Mouse (Mus musculus): ENCODE results near the gene Crybg3. TPM values are rescaled to one million over a fixed set of nuclear protein-coding genes. Genes with fewer than 3 reads are reported as not detected.

The Crybg3 gene
- polyA plus RNA-seq, 1 experiment from 2014 or later = 6.0 TPM

DNA sequence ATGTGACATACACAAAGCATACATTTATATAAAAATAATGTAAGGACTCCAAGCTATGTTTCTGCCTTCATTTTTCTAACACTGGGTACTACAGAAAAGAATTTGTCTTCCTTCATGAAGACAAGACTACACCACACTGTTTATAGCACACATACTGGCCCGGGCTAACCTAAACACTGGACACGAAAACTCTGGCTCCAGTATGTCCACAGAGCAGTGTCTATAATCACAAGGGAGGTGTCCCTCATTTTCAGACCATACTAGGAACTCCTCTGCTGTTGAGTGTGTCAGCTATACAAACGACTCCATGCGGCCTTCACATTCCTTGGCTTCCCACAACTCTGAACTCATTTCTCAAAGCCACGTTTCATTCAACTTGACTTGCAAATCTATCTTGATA is 49.3 kb downstream of the Crybg3 start:
- no peaks in the 10 kb centered on the region for H3K36me3 ChIP-seq (ENCODE audit: control insufficient read depth, insufficient read depth, low read length)
- ATAC-seq (replicated peaks; ENCODE audit: low FRiP score) = no peak
- H3K4me2 ChIP-seq (ENCODE audit: low read depth, low read length, severe bottlenecking) = no peak overlapping the region
- H3K9ac ChIP-seq (ENCODE audit: low read length) = no peak overlapping the region
- WGBS = 89% methylated on average over 5 of the region's 5 CpGs
- no peaks in the 10 kb centered on the region for H3K4me1 ChIP-seq (replicated peaks; ENCODE audit: control insufficient read depth, insufficient read depth, low read length)
- no peaks in the 10 kb centered on the region for H3K27me3 ChIP-seq (ENCODE audit: control insufficient read depth, insufficient read depth, low read length)
- H3K4me3 ChIP-seq (ENCODE audit: low read depth, low read length) = no peak overlapping the region
- H3K9me3 ChIP-seq (ENCODE audit: control insufficient read depth, low read length) = no peaks in the 10 kb centered on the region
- no peak for DNase-seq (ENCODE audit: low spot score)
- no peak overlapping the region for H3K27ac ChIP-seq (ENCODE audit: low read depth, low read length)

DNA sequence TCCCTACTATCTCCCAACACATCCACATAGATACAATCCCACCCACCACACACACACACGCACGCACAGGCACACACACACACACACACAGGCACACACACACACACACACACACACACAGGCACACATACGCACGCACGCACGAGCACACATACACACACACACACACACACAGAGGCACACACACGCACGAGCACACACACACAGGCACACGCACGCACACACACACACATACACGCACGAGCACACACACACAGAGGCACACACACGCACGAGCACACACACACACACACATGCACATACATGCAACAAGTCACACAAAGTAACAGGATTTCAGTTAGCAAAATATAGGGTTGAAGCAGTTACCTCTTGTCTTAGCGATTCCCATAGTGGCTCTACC is 51.1 kb downstream of the Crybg3 start:
- WGBS = 89% methylated on average over 14 of the region's 15 CpGs
- no peak overlapping the region for H3K4me2 ChIP-seq (ENCODE audit: low read depth, low read length, severe bottlenecking)
- DNase-seq (ENCODE audit: low spot score) (no peak), ATAC-seq (replicated peaks; ENCODE audit: low FRiP score) (0 out of 2 replicates have a peak, but pooled peaks have one; percentile 61)
- H3K27ac ChIP-seq (ENCODE audit: low read depth, low read length) = no peak overlapping the region
- H3K9me3 ChIP-seq (ENCODE audit: control insufficient read depth, low read length) = no peaks in the 10 kb centered on the region
- no peak overlapping the region for H3K4me3 ChIP-seq (ENCODE audit: low read depth, low read length)
- no peaks in the 10 kb centered on the region for H3K27me3 ChIP-seq (ENCODE audit: control insufficient read depth, insufficient read depth, low read length)
- H3K4me1 ChIP-seq (replicated peaks; ENCODE audit: control insufficient read depth, insufficient read depth, low read length) = no peaks in the 10 kb centered on the region
- no peak overlapping the region for H3K9ac ChIP-seq (ENCODE audit: low read length)
- H3K36me3 ChIP-seq (ENCODE audit: control insufficient read depth, insufficient read depth, low read length) = no peaks in the 10 kb centered on the region

DNA sequence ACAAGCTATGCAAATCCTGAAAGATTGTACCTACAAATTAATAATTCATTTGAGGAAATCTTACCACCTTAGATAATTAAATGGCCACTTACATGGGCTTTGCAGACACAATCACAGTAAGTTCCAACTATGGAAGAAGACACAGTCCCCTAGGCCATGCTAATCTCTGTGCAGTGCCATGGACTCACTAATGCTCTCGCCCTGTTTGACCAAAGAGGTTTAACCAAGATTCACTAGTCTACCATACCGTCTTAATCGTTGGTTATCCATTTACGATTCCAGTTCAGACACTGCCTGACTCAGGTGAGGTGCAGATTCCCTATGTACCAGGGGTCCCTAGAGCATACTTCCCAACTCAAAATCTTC is 52.2 kb downstream of the Crybg3 start:
- H3K36me3 ChIP-seq (ENCODE audit: control insufficient read depth, insufficient read depth, low read length) = no peaks in the 10 kb centered on the region
- H3K27me3 ChIP-seq (ENCODE audit: control insufficient read depth, insufficient read depth, low read length) = no peaks in the 10 kb centered on the region
- no peak overlapping the region for H3K9ac ChIP-seq (ENCODE audit: low read length)
- ATAC-seq (replicated peaks; ENCODE audit: low FRiP score) (no peak), DNase-seq (ENCODE audit: low spot score) (no peak)
- H3K4me1 ChIP-seq (replicated peaks; ENCODE audit: control insufficient read depth, insufficient read depth, low read length) = no peaks in the 10 kb centered on the region
- H3K4me3 ChIP-seq (ENCODE audit: low read depth, low read length) = no peak overlapping the region
- 88% methylated on average over 4 of the region's 4 CpGs for WGBS
- no peaks in the 10 kb centered on the region for H3K9me3 ChIP-seq (ENCODE audit: control insufficient read depth, low read length)
- no peak overlapping the region for H3K27ac ChIP-seq (ENCODE audit: low read depth, low read length)
- H3K4me2 ChIP-seq (ENCODE audit: low read depth, low read length, severe bottlenecking) = no peak overlapping the region

DNA sequence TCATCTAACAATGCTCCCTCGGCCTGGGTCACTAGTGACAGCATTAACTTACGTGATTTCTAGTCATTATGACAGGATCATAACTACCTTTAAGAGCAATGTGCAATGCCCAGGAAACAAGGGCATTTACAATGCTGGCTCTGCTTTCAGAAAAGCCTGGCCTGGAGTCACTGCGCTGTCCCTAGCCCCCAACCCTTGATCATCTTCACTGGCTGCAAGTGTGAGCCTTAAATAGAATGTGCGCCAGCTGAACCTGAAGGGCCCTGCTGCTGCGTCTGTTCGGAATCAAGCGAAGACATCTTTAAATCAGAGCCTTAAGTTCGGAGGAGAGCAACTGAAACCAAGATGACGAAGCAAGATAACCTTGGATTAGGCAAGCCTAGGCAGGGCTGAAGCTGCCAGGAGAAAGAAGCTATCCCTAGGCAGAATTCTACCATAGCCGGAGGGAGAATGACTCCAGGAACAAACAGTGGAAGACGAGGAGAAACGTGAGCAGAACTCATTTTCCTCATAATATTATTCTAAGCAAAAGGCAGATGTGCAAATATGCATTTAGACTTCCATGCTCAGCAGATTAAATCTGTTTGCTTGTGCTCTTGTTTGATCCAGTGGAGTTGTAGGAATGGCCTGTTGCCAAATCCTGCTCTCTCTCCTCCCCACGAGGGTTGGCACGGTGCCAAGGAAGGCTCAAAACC is 52.7 kb downstream of the Crybg3 start:
- H3K9me3 ChIP-seq (ENCODE audit: control insufficient read depth, low read length) = no peaks in the 10 kb centered on the region
- H3K4me2 ChIP-seq (ENCODE audit: low read depth, low read length, severe bottlenecking) = no peak overlapping the region
- 87% methylated on average over 14 of the region's 14 CpGs for WGBS
- H3K27me3 ChIP-seq (ENCODE audit: control insufficient read depth, insufficient read depth, low read length) = no peaks in the 10 kb centered on the region
- no peaks in the 10 kb centered on the region for H3K4me1 ChIP-seq (replicated peaks; ENCODE audit: control insufficient read depth, insufficient read depth, low read length)
- DNase-seq (ENCODE audit: low spot score) = peak; percentile 54
- H3K4me3 ChIP-seq (ENCODE audit: low read depth, low read length) = no peak overlapping the region
- H3K36me3 ChIP-seq (ENCODE audit: control insufficient read depth, insufficient read depth, low read length) = no peaks in the 10 kb centered on the region
- H3K27ac ChIP-seq (ENCODE audit: low read depth, low read length) = no peak overlapping the region
- ATAC-seq (replicated peaks; ENCODE audit: low FRiP score) = no peak
- H3K9ac ChIP-seq (ENCODE audit: low read length) = no peak overlapping the region

DNA sequence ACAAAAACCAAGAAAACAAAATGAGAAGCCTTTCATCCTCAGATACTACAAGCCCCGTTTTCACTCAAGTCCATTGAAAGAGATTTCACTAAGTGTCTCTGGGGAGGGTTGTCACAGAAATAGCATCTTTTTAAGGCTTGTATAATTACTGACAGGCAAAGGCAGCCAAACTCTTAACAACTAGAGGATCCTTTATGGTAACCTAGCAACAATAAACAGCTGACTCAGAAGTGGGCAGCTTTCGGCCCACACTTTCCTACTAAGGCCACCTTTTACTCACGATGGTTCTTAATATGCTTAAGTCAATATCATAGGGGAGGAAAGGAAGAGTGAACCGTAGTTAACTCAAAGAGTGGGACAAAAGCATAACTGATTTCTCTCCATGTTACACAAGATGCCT is 53.3 kb downstream of the Crybg3 start:
- no peak overlapping the region for H3K4me3 ChIP-seq (ENCODE audit: low read depth, low read length)
- H3K4me2 ChIP-seq (ENCODE audit: low read depth, low read length, severe bottlenecking) = no peak overlapping the region
- no peak overlapping the region for H3K27ac ChIP-seq (ENCODE audit: low read depth, low read length)
- no peaks in the 10 kb centered on the region for H3K9me3 ChIP-seq (ENCODE audit: control insufficient read depth, low read length)
- no peak for ATAC-seq (replicated peaks; ENCODE audit: low FRiP score)
- no peak overlapping the region for H3K9ac ChIP-seq (ENCODE audit: low read length)
- DNase-seq (ENCODE audit: low spot score) = no peak
- no peaks in the 10 kb centered on the region for H3K4me1 ChIP-seq (replicated peaks; ENCODE audit: control insufficient read depth, insufficient read depth, low read length)
- no peaks in the 10 kb centered on the region for H3K36me3 ChIP-seq (ENCODE audit: control insufficient read depth, insufficient read depth, low read length)
- WGBS = 64% methylated on average over 4 of the region's 4 CpGs
- H3K27me3 ChIP-seq (ENCODE audit: control insufficient read depth, insufficient read depth, low read length) = no peaks in the 10 kb centered on the region

DNA sequence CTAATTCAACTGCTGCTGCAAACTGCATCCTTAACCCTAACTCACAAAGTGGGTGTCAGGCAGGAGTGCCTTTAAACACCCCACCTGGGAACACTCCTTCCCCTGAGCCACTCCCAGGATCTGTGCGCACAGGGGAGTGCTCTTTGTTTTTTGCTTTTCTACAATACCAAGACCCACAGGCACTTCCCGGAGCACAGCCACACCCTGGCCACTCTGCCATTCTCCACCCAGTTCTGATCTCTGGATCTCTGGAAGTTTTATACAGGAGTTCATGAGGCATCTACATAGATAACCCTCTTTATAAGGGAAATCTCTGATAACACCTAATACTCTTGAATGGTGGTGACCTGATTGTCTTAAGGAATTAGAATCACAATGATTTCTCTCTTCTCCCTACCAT is 55.4 kb downstream of the Crybg3 start:
- Histone ChIP-seq H3K9ac (ENCODE audit: low read length) (no peak overlapping the region), H3K4me2 (ENCODE audit: low read depth, low read length, severe bottlenecking) (no peak overlapping the region), H3K4me3 (ENCODE audit: low read depth, low read length) (no peak overlapping the region), H3K27ac (ENCODE audit: low read depth, low read length) (no peak overlapping the region), H3K27me3 (ENCODE audit: control insufficient read depth, insufficient read depth, low read length) (no peaks in the 10 kb centered on the region), H3K36me3 (ENCODE audit: control insufficient read depth, insufficient read depth, low read length) (no peaks in the 10 kb centered on the region), H3K9me3 (ENCODE audit: control insufficient read depth, low read length) (no peaks in the 10 kb centered on the region), H3K4me1 (replicated peaks; ENCODE audit: control insufficient read depth, insufficient read depth, low read length) (no peaks in the 10 kb centered on the region)
- WGBS = 74% methylated on average over 2 of the region's 2 CpGs
- ATAC-seq (replicated peaks; ENCODE audit: low FRiP score) = no peak
- DNase-seq (ENCODE audit: low spot score) = no peak

DNA sequence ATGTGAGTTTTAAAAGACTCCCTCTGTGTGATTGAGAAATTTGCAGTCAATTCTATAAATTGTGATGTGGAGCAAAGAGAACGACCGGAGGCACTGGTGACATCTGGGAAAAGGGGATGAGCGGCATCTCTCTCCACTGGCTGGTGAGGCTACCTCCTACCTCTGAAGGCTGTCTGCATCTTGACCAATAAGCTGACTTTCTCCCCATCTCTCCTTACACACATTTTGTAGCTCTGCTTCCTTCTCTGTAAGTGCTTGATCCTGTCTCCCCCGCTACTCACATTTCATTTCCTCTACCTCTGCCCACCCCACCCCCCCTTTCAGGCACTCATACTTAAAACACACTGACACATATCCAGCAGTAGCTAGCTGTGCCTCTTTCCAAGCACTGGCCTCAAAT is 59.4 kb downstream of the Crybg3 start:
- no peak overlapping the region for H3K4me3 ChIP-seq (ENCODE audit: low read depth, low read length)
- H3K9ac ChIP-seq (ENCODE audit: low read length) = no peak overlapping the region
- H3K4me2 ChIP-seq (ENCODE audit: low read depth, low read length, severe bottlenecking) = no peak overlapping the region
- no peak for ATAC-seq (replicated peaks; ENCODE audit: low FRiP score)
- H3K4me1 ChIP-seq (replicated peaks; ENCODE audit: control insufficient read depth, insufficient read depth, low read length) = no peaks in the 10 kb centered on the region
- no peak for DNase-seq (ENCODE audit: low spot score)
- H3K36me3 ChIP-seq (ENCODE audit: control insufficient read depth, insufficient read depth, low read length) = no peaks in the 10 kb centered on the region
- no peaks in the 10 kb centered on the region for H3K9me3 ChIP-seq (ENCODE audit: control insufficient read depth, low read length)
- no peak overlapping the region for H3K27ac ChIP-seq (ENCODE audit: low read depth, low read length)
- WGBS = 91% methylated on average over 4 of the region's 4 CpGs
- H3K27me3 ChIP-seq (ENCODE audit: control insufficient read depth, insufficient read depth, low read length) = no peaks in the 10 kb centered on the region

DNA sequence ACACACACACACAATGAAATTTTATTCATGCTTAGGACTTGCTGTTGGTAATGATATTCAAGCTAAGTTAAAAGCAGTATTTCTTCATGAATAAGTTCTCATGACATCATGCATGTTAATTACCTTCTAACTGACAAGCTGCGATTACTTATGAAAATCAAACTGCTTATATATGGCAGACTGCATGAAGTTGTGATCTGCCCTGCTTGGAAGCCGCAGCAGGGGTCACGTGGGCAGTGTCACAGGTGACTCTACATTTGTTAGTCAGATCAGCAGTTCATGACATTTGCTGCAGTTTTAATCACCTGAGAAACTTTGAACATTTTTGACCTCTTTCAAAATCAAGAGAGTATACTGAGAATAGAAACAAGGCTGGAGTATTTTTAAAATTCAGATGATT is 59.8 kb downstream of the Crybg3 start:
- no peak overlapping the region for H3K4me2 ChIP-seq (ENCODE audit: low read depth, low read length, severe bottlenecking)
- H3K4me3 ChIP-seq (ENCODE audit: low read depth, low read length) = no peak overlapping the region
- no peaks in the 10 kb centered on the region for H3K36me3 ChIP-seq (ENCODE audit: control insufficient read depth, insufficient read depth, low read length)
- no peak for DNase-seq (ENCODE audit: low spot score)
- H3K9ac ChIP-seq (ENCODE audit: low read length) = no peak overlapping the region
- no peaks in the 10 kb centered on the region for H3K27me3 ChIP-seq (ENCODE audit: control insufficient read depth, insufficient read depth, low read length)
- no peak for ATAC-seq (replicated peaks; ENCODE audit: low FRiP score)
- H3K27ac ChIP-seq (ENCODE audit: low read depth, low read length) = no peak overlapping the region
- no peaks in the 10 kb centered on the region for H3K4me1 ChIP-seq (replicated peaks; ENCODE audit: control insufficient read depth, insufficient read depth, low read length)
- H3K9me3 ChIP-seq (ENCODE audit: control insufficient read depth, low read length) = no peaks in the 10 kb centered on the region
- WGBS = 87% methylated on average over 3 of the region's 3 CpGs

DNA sequence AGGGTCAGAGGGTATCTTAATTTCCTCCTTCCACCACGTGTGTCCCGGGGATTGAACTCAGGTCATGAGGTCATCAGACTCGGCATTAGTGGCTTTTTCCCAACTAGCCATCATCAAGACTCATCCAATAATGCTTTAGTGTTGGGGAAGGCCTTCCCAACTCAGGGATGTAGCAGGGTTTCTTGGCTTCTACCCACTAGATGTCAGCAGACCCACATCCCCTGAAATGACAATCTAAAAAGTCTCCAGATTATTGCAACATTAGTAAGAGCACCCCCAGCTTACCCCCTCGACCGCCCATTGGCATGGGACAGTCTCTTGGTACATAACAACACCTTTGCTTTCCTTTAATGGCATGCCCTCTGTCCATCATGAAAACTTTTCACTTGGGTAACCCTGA is 65.1 kb downstream of the Crybg3 start:
- no peaks in the 10 kb centered on the region for H3K36me3 ChIP-seq (ENCODE audit: control insufficient read depth, insufficient read depth, low read length)
- DNase-seq (ENCODE audit: low spot score) = no peak
- H3K27me3 ChIP-seq (ENCODE audit: control insufficient read depth, insufficient read depth, low read length) = no peaks in the 10 kb centered on the region
- no peaks in the 10 kb centered on the region for H3K9me3 ChIP-seq (ENCODE audit: control insufficient read depth, low read length)
- no peak overlapping the region for H3K4me3 ChIP-seq (ENCODE audit: low read depth, low read length)
- ATAC-seq (replicated peaks; ENCODE audit: low FRiP score) = no peak
- no peak overlapping the region for H3K4me2 ChIP-seq (ENCODE audit: low read depth, low read length, severe bottlenecking)
- no peaks in the 10 kb centered on the region for H3K4me1 ChIP-seq (replicated peaks; ENCODE audit: control insufficient read depth, insufficient read depth, low read length)
- WGBS = 83% methylated on average over 5 of the region's 5 CpGs
- H3K9ac ChIP-seq (ENCODE audit: low read length) = no peak overlapping the region
- no peak overlapping the region for H3K27ac ChIP-seq (ENCODE audit: low read depth, low read length)

All from forebrain, embryonic 11.5 days (tissue).